10 mouse cellular contexts compared by ENCODE assay signal in genomic region chr11:86583990-86584897, GRCm38 (mm10). TPM values are rescaled to one million over a fixed set of nuclear protein-coding genes. Genes with fewer than 3 reads are reported as not detected.
A peak's percentile ranks its signal among the peaks of the same experiment; 100 is the strongest.
DNase-seq lines count a peak whose midpoint lies in the region; ATAC-seq and TF ChIP-seq lines count a peak whose summit lies in the region.
"Had no signal": no experiment of that assay in that cellular context is flagged by ENCODE, and none has a peak within 500 bp of the region (broad histone marks: within the 10 kb centered on the region; RNA-seq: fewer than 3 reads in every experiment).

No protein-coding gene starts in this region.

- TF ChIP-seq EP300 in CH12.LX (IDR thresholded peaks at IDR 0.05; ENCODE audit: low read length), result no peak

- no peak overlapping the region for H3K9ac ChIP-seq in kidney, embryonic 16.5 days (replicated peaks; ENCODE audit: low read length)
- peak overlapping the region; percentile 99 for H3K9ac ChIP-seq in CH12.LX (ENCODE audit: insufficient read depth, low read depth)
- H3K9ac ChIP-seq: neural tube, embryonic 13.5 days had no signal

- TF ChIP-seq RAD21 in CH12.LX (IDR thresholded peaks at IDR 0.05; ENCODE audit: low read depth, low read length), result no peak; the same call in 1 of the 2 replicates

- no peaks in the 10 kb centered on the region for H3K27me3 ChIP-seq in kidney, embryonic 16.5 days (ENCODE audit: insufficient read depth, low read length)
- H3K27me3 ChIP-seq in CH12.LX (replicated peaks), result no peaks in the 10 kb centered on the region
- no peaks in the 10 kb centered on the region for H3K27me3 ChIP-seq in thymus, adult 2 months (ENCODE audit: control insufficient read depth, insufficient read depth, low read length)
- H3K27me3 ChIP-seq: neural tube, embryonic 13.5 days had no signal

- H3K4me3 ChIP-seq in kidney, embryonic 16.5 days (ENCODE audit: low read length), result peak overlapping the region; percentile 4; the same call in 1 of the 2 replicates
- H3K4me3 ChIP-seq in CH12.LX (replicated peaks in 1 of 3; ENCODE audit: low read depth in 2 of 3, low read length in 2 of 3, poor library complexity in 1 of 3) (peak overlapping the region; percentile 76 to 91 (median 81)), macrophage (ENCODE audit: inconsistent target) (peak overlapping the region; percentile 97)
- peak overlapping the region; percentile 35 for H3K4me3 ChIP-seq in brown adipose tissue, adult 24 weeks (ENCODE audit: insufficient read depth, low read depth, low read length)
- no peak overlapping the region for H3K4me3 ChIP-seq in thymus, adult 2 months (ENCODE audit: control insufficient read depth, insufficient read depth, low read length)
- H3K4me3 ChIP-seq: neural tube, embryonic 13.5 days had no signal

- H3K9me3 ChIP-seq in kidney, embryonic 16.5 days (ENCODE audit: low read length), result no peaks in the 10 kb centered on the region
- no peaks in the 10 kb centered on the region for H3K9me3 ChIP-seq in CH12.LX (replicated peaks; ENCODE audit: low read length)
- H3K9me3 ChIP-seq: neural tube, embryonic 13.5 days had no signal

- peaks cover 54% of the 10 kb centered on the region for H3K4me1 ChIP-seq in kidney, embryonic 16.5 days (ENCODE audit: insufficient read depth, low read length)
- H3K4me1 ChIP-seq in CH12.LX (ENCODE audit: control insufficient read depth in 1 of 2, insufficient read depth in 2 of 2), result peaks cover 8 to 52% of the 10 kb centered on the region in 2 experiments
- H3K4me1 ChIP-seq in brown adipose tissue, adult 24 weeks (ENCODE audit: control insufficient read depth, insufficient read depth, insufficient read length, low read length), result peaks cover 14% of the 10 kb centered on the region
- peaks cover 26% of the 10 kb centered on the region for H3K4me1 ChIP-seq in thymus, adult 2 months (replicated peaks; ENCODE audit: control insufficient read depth, insufficient read depth, low read length)

- no peak for ATAC-seq in kidney, embryonic 16.5 days (ENCODE audit: low FRiP score, low TSS enrichment)
- no peak for ATAC-seq in inflammation-experienced regulatory T-cells, adult 6 months
- ATAC-seq: forebrain, embryonic 16.5 days had no signal

- H3K79me2 ChIP-seq in CH12.LX (replicated peaks; ENCODE audit: control insufficient read depth, extremely low read depth, insufficient read depth, poor library complexity, severe bottlenecking), result peaks cover 25% of the 10 kb centered on the region
- H3K79me2 ChIP-seq in macrophage (ENCODE audit: inconsistent target), result peaks cover 53% of the 10 kb centered on the region

- H3K4me2 ChIP-seq in kidney, embryonic 16.5 days (replicated peaks; ENCODE audit: low read depth, low read length), result peak overlapping the region; percentile 58
- peak overlapping the region; percentile 99 for H3K4me2 ChIP-seq in CH12.LX (ENCODE audit: insufficient read depth, low read depth, poor library complexity, severe bottlenecking)
- H3K4me2 ChIP-seq: neural tube, embryonic 13.5 days had no signal

- H3K36me3 ChIP-seq in kidney, embryonic 16.5 days (ENCODE audit: insufficient read depth, low read length), result no peaks in the 10 kb centered on the region
- H3K36me3 ChIP-seq in CH12.LX (replicated peaks in 1 of 2; ENCODE audit: control insufficient read depth in 1 of 2, insufficient read depth in 1 of 2, low read length in 1 of 2), result peaks cover 3 to 12% of the 10 kb centered on the region in 2 experiments
- no peaks in the 10 kb centered on the region for H3K36me3 ChIP-seq in macrophage (ENCODE audit: inconsistent target)
- no peaks in the 10 kb centered on the region for H3K36me3 ChIP-seq in thymus, adult 2 months (ENCODE audit: control insufficient read depth, insufficient read depth, low read length)

- in situ Hi-C loops in CH12.LX (cut with MboI; ENCODE audit: low pct_ligation_motif_present, low pct_unique_long_range_greater_than_20kb, low sequenced_read_pairs), result loop anchor here (5.0 kb wide), 1 partner anchor 38 kb away; no protein-coding TSS in a partner anchor

- TF ChIP-seq POLR2A in CH12.LX (IDR thresholded peaks at IDR 0.05; ENCODE audit: low read depth, low read length), result no peak; the same call in none of the 2 replicates
- no peak for TF ChIP-seq POLR2A in thymus, adult 2 months (IDR thresholded peaks at IDR 0.05; ENCODE audit: control insufficient read depth, extremely low read depth, insufficient read depth, low read length, poor library complexity)

- dilution Hi-C loops in CH12.LX (cut with MboI; ENCODE audit: extremely low pct_ligation_motif_present, extremely low pct_unique_long_range_greater_than_20kb, low sequenced_read_pairs), result no loop called here

- TF ChIP-seq CTCF in CH12.LX (conservative IDR thresholded peaks at IDR 0.05 in 1 of 2, IDR thresholded peaks at IDR 0.05 in 1 of 2; ENCODE audit: low read depth in 2 of 2, low read length in 2 of 2), result no peak
- no peak for TF ChIP-seq CTCF in thymus, adult 2 months (IDR thresholded peaks at IDR 0.05; ENCODE audit: borderline replicate concordance, control insufficient read depth, extremely low read depth, insufficient read depth, low read length, poor library complexity)

- WGBS in kidney, embryonic 16.5 days, result 87% methylated on average over 14 of the region's 14 CpGs
- WGBS in macrophage (ENCODE audit: missing documents), result 16% methylated on average over 14 of the region's 14 CpGs
- 18% methylated on average over 14 of the region's 14 CpGs for WGBS in thymus, adult 2 months

- DNase-seq in kidney, adult 8-10 months, result no peak
- DNase-seq in CH12.LX (ENCODE audit: extremely low read depth), result no peak
- DNase-seq in thymus, adult 2 months, result no peak
- DNase-seq: right cerebral cortex, postnatal 14 days had no signal

- no peak overlapping the region for H3K27ac ChIP-seq in kidney, embryonic 16.5 days (ENCODE audit: low read length)
- H3K27ac ChIP-seq in CH12.LX (ENCODE audit: insufficient read depth, low read depth) (peak overlapping the region; percentile 95), macrophage (peak overlapping the region; percentile 99)
- peak overlapping the region; percentile 41 for H3K27ac ChIP-seq in brown adipose tissue, adult 24 weeks (replicated peaks; ENCODE audit: low read depth, low read length)
- H3K27ac ChIP-seq in thymus, adult 2 months (ENCODE audit: control insufficient read depth, insufficient read depth, low read length), result no peak overlapping the region
- H3K27ac ChIP-seq: neural tube, embryonic 13.5 days had no signal

TF ChIP-seq in CH12.LX, 34 proteins besides CTCF, POLR2A, EP300 and RAD21 (continues in another document):
- TF ChIP-seq E2F4 (IDR thresholded peaks at IDR 0.05; ENCODE audit: insufficient replicate concordance, low read depth, low read length), result no peak
- no peak for TF ChIP-seq ZC3H11A (IDR thresholded peaks at IDR 0.05; ENCODE audit: low read depth, low read length)
- no peak for TF ChIP-seq MEF2A (IDR thresholded peaks at IDR 0.05; ENCODE audit: borderline replicate concordance, low read depth, low read length)
- no peak for TF ChIP-seq MAFK (IDR thresholded peaks at IDR 0.05; ENCODE audit: insufficient replicate concordance, low read length)
- TF ChIP-seq MAZ (IDR thresholded peaks at IDR 0.05; ENCODE audit: low read depth, low read length), result no peak
- TF ChIP-seq POLR2AphosphoS2 (IDR thresholded peaks at IDR 0.05; ENCODE audit: low read depth, low read length), result peak; percentile 18
- no peak for TF ChIP-seq HCFC1 (IDR thresholded peaks at IDR 0.05; ENCODE audit: low read depth, low read length)
- peak; percentile 81 for TF ChIP-seq MXI1 (IDR thresholded peaks at IDR 0.05; ENCODE audit: low read depth, low read length)
- peak; percentile 72; the same call in 1 of the 2 replicates for TF ChIP-seq MYC (IDR thresholded peaks at IDR 0.05; ENCODE audit: low read depth, low read length)
- TF ChIP-seq IRF4 (IDR thresholded peaks at IDR 0.05; ENCODE audit: low read depth, low read length), result no peak
- TF ChIP-seq NRF1 (IDR thresholded peaks at IDR 0.05; ENCODE audit: low read depth, low read length), result no peak
- TF ChIP-seq JUND (conservative IDR thresholded peaks at IDR 0.05; ENCODE audit: low read depth, low read length), result no peak
- TF ChIP-seq RCOR1 (conservative IDR thresholded peaks at IDR 0.05; ENCODE audit: low read depth, low read length), result no peak
- TF ChIP-seq KAT2A (IDR thresholded peaks at IDR 0.05; ENCODE audit: insufficient replicate concordance, low read length), result no peak
- no peak for TF ChIP-seq SMC3 (IDR thresholded peaks at IDR 0.05; ENCODE audit: low read depth, low read length)
- TF ChIP-seq ZMIZ1 (IDR thresholded peaks at IDR 0.05; ENCODE audit: low read depth, low read length), result no peak; the same call in 1 of the 2 replicates

RNA-seq across cellular contexts. Expression of gene Tubd1, which starts 39.5 kb away (rescaled TPM):
- 11.4 and 13.6 TPM in 2 replicates for polyA plus RNA-seq in kidney, embryonic 16.5 days (2015; fragmentation: Nextera tagmentation; extraction: Ambion mirVana)
- 11.9 and 14.3 TPM in 2 replicates for total RNA-seq in CH12.LX (2012; rRNA removed)
- 9.7 and 9.8 TPM in 2 replicates for total RNA-seq in CH12.LX (2014; rRNA removed)
- polyA plus RNA-seq in CH12.LX (2012; ENCODE audit: insufficient read length, low read depth), result 12.6 and 13.4 TPM in 2 replicates
- 7.5 and 9.3 TPM in 2 replicates for polyA plus RNA-seq in brown adipose tissue, adult 24 weeks (2012; ENCODE audit: insufficient read depth, insufficient read length, missing spikeins)
- 10 to 100 TPM in 4 of 26 experiments, 1 to 10 TPM in 21, under 1 TPM in 1; 0.94 to 14.1 (median 6.1) TPM for total RNA-seq in macrophage (2018; cell fraction: chromatin; rRNA removed)
- total RNA-seq in macrophage (2018; cell fraction: cytosol; rRNA removed), result 1 to 10 TPM; 1.9 to 6.5 (median 5.2) TPM
- total RNA-seq in macrophage (2018; cell fraction: nucleus; rRNA removed), result 10 to 100 TPM in 3 of 26 experiments, 1 to 10 TPM in 22, under 1 TPM in 1; 0.81 to 13.4 (median 6.3) TPM
- 4.1 to 5.8 TPM (median 4.5 TPM) in 3 replicates for polyA plus RNA-seq in macrophage (2018)
- polyA plus RNA-seq in inflammation-experienced regulatory T-cells, adult 6 months (2017; shearing (Covaris generic)), result 1 to 10 TPM; 4.8 to 8.2 (median 5.6) TPM
- polyA plus RNA-seq in thymus, adult 2 months (2012; rRNA removed), result 5.7 and 5.9 TPM in 2 replicates

RNA-seq across cellular contexts. Expression of gene Rps6kb1, which starts 39.6 kb away (rescaled TPM):
- 51.6 and 62.1 TPM in 2 replicates for polyA plus RNA-seq in kidney, embryonic 16.5 days (2015; fragmentation: Nextera tagmentation; extraction: Ambion mirVana)
- total RNA-seq in CH12.LX (2012; rRNA removed) (45.2 and 56.7 TPM in 2 replicates), CH12.LX (2014; rRNA removed) (76.9 and 79.9 TPM in 2 replicates)
- polyA plus RNA-seq in CH12.LX (2012; ENCODE audit: insufficient read length, low read depth) (110 and 152 TPM in 2 replicates), macrophage (2018) (14.6 to 22.7 TPM (median 16.3 TPM) in 3 replicates)
- polyA plus RNA-seq in brown adipose tissue, adult 24 weeks (2012; ENCODE audit: insufficient read depth, insufficient read length, missing spikeins), result 42.7 and 44.0 TPM in 2 replicates
- total RNA-seq in macrophage (2018; cell fraction: chromatin; rRNA removed), result 10 to 100 TPM; 43.2 to 98.0 (median 75.0) TPM
- 10 to 100 TPM; 10.8 to 18.2 (median 14.3) TPM for total RNA-seq in macrophage (2018; cell fraction: cytosol; rRNA removed)
- 10 to 100 TPM; 24.2 to 94.2 (median 46.2) TPM for total RNA-seq in macrophage (2018; cell fraction: nucleus; rRNA removed)
- polyA plus RNA-seq in inflammation-experienced regulatory T-cells, adult 6 months (2017; shearing (Covaris generic)), result 10 to 100 TPM; 56.3 to 59.1 (median 57.3) TPM
- polyA plus RNA-seq in thymus, adult 2 months (2012; rRNA removed), result 12.2 and 12.3 TPM in 2 replicates

Comparison
In these comparisons a context has a peak if more than half of its experiments do, and no peak if none do; other contexts are left out.
1. H3K27ac ChIP-seq: peak in CH12.LX (single experiment), brown adipose tissue, adult 24 weeks (single experiment) and macrophage (single experiment); none in kidney, embryonic 16.5 days (single experiment) and thymus, adult 2 months (single experiment).